Mouse (Mus musculus) intestine, embryonic 16.5 days (tissue): ENCODE measurements around the gene Adgrl3. TPM values are rescaled to one million over a fixed set of nuclear protein-coding genes. Genes with fewer than 3 reads are reported as not detected.

ENCODE experiments used
- ATAC-seq: fragments of 200-750 bp; cut with Nextera tagmentation; 2 replicates; pipeline ENCODE4 v1.8.0; 2017; ENCODE audit warnings: moderate TSS enrichment, moderate library complexity
- H3K27ac ChIP-seq: fragments of 300-500 bp; sonication (generic); 2 replicates; pipeline ENCODE4 v1.5.1; 2014; ENCODE audit warnings: mild to moderate bottlenecking, low read length
- H3K27me3 ChIP-seq: fragments of 300-500 bp; sonication (generic); replicated peaks from 2 replicates; pipeline ENCODE4 v1.6.1; 2014; ENCODE audit warnings: low read length, control low read depth, mixed read lengths; ENCODE audit not compliant: control insufficient read depth, insufficient read depth
- H3K36me3 ChIP-seq: fragments of 300-500 bp; sonication (generic); 2 replicates; pipeline ENCODE4 v1.6.1; 2014; ENCODE audit warnings: low read length, control low read depth; ENCODE audit not compliant: control insufficient read depth, insufficient read depth
- H3K4me1 ChIP-seq: fragments of 300-500 bp; sonication (generic); 2 replicates; pipeline ENCODE4 v1.6.1; 2014; ENCODE audit warnings: low read length, control low read depth, mixed read lengths; ENCODE audit not compliant: control insufficient read depth, insufficient read depth
- H3K4me2 ChIP-seq: fragments of 300-500 bp; sonication (generic); 2 replicates; pipeline ENCODE4 v1.6.1; 2014; ENCODE audit warnings: low read depth, low read length, control low read depth
- H3K4me3 ChIP-seq: fragments of 300-500 bp; sonication (generic); 2 replicates; pipeline ENCODE4 v1.5.1; 2014; ENCODE audit warnings: mild to moderate bottlenecking, low read length
- H3K9ac ChIP-seq: fragments of 300-500 bp; sonication (generic); 2 replicates; pipeline ENCODE4 v1.6.1; 2014; ENCODE audit warnings: low read depth, low read length
- H3K9me3 ChIP-seq: fragments of 300-500 bp; sonication (generic); 2 replicates; pipeline ENCODE4 v1.6.1; 2016; ENCODE audit warnings: low read length, control low read depth; ENCODE audit not compliant: control insufficient read depth
- WGBS: fragments of 180-500 bp; shearing (Covaris S2); extraction: QIAGEN DNeasy Blood & Tissue Kit; methylation state at CpG from one replicate; pipeline ENCODE4 v1.1.7; 2014; 5-methylcytosine and 5-hydroxymethylcytosine counted together
- polyA plus RNA-seq: library from polyadenylated mRNA; unstranded; fragments of >200 nt; fragmentation: Nextera tagmentation; extraction: Ambion mirVana; gene quantifications from 2 replicates; pipeline ENCODE4 v1.2.1, GENCODE M21; 2015

The Adgrl3 gene
- polyA plus RNA-seq, 1 experiment from 2014 or later: 6.8 TPM

DNA sequence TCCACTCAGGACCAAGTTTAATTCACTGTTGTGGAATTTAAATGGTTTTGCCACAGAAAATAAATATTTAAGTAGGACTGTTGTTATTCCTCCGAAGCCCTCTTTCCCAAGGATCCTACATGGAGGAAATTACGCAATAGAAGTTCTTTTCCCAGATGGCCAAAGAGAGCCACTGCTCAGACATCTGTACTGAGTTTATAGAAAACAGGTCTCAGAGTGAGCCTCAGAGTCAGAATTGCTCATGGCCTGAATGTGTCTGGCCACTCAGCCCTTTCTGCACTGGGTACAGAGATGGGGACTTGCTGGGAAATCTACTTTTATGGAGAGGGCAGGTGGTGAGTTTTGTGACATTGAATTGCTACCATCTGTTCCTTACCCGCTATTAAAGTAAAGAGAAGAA, 74.7 kb downstream of the Adgrl3 start:
- H3K27ac ChIP-seq: no peak overlapping the region
- ATAC-seq: peak; percentile 31; the same call in 1 of the 2 replicates
- H3K27me3 ChIP-seq: no peaks in the 10 kb centered on the region
- H3K4me2 ChIP-seq: no peak overlapping the region
- H3K9ac ChIP-seq: no peak overlapping the region
- H3K9me3 ChIP-seq: no peaks in the 10 kb centered on the region
- no peak overlapping the region for H3K4me3 ChIP-seq
- 63% methylated on average over 3 of the region's 3 CpGs for WGBS
- no peaks in the 10 kb centered on the region for H3K4me1 ChIP-seq
- H3K36me3 ChIP-seq: no peaks in the 10 kb centered on the region

DNA sequence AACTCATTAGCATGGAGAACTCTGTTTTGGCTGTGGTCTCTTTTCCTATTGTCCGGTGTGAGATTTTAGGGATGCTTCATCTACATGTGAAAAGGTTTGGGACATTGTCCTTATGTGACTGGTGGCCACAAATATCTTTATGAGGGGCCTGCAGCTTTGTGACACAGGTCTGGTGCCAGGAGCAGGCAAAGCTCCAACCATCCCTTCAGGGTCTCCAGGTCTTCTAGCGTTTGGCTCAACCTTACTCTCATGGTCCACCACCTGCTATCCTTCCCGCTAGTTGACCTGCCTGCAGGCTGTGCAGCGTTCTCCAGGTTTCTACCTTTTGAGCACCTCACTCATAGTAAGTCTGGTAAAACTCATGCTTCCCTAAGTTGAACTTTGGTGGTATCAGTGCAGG, 77.2 kb downstream of the Adgrl3 start:
- H3K4me2 ChIP-seq: no peak overlapping the region
- no peak overlapping the region for H3K4me3 ChIP-seq
- no peaks in the 10 kb centered on the region for H3K36me3 ChIP-seq
- no peaks in the 10 kb centered on the region for H3K9me3 ChIP-seq
- 95% methylated on average over 4 of the region's 4 CpGs for WGBS
- H3K27me3 ChIP-seq: no peaks in the 10 kb centered on the region
- no peak for ATAC-seq
- H3K4me1 ChIP-seq: no peaks in the 10 kb centered on the region
- no peak overlapping the region for H3K9ac ChIP-seq
- H3K27ac ChIP-seq: no peak overlapping the region

DNA sequence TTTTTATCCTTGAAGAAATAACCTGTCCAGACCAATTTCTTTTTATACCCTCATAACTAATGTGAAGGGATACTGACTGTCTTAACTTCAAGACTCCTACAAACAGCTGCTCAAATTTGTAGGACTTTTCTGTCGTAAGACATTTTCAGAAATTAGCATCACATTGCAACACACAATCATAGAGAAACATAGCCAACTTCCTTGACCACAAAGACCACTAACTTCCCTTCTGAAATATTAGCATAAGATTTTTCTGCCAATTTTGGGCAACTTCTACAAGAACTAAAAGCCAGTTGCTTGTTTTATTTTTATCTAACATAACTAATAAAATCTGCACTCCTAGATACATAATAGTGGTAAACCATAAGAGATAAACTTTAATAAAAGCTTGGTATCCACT, 87.5 kb downstream of the Adgrl3 start:
- 86% methylated on average over 1 of the region's 1 CpGs for WGBS
- no peak overlapping the region for H3K4me3 ChIP-seq
- H3K4me2 ChIP-seq: no peak overlapping the region

DNA sequence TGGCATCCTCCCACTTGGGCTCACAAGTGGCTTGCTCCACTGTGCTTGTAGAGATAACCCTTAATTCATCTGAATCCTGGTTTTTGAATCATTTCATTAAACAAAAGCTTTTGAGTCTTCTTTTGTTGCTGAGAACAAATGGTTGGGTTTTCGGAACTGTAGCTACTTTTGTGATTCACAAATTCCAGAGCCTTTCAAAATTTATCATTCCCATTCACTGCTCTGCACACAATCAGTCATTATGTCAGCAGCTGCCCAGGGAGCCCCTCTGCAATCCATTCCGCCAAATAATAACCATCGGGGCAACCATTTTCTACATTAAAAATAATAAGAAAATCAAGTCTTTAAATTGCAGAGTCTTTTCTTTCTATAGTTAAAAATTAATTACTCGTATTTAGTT, 104.5 kb downstream of the Adgrl3 start:
- Histone ChIP-seq H3K27me3 (no peaks in the 10 kb centered on the region), H3K27ac (no peak overlapping the region), H3K4me1 (no peaks in the 10 kb centered on the region), H3K9ac (no peak overlapping the region), H3K4me3 (no peak overlapping the region), H3K36me3 (no peaks in the 10 kb centered on the region), H3K9me3 (no peaks in the 10 kb centered on the region), H3K4me2 (no peak overlapping the region)
- WGBS: 78% methylated on average over 4 of the region's 4 CpGs
- no peak for ATAC-seq

More for the DNA sequence above, 87.5 kb downstream of the Adgrl3 start:
- Histone ChIP-seq H3K36me3 (no peaks in the 10 kb centered on the region), H3K27me3 (no peaks in the 10 kb centered on the region), H3K9ac (no peak overlapping the region), H3K4me1 (no peaks in the 10 kb centered on the region), H3K27ac (no peak overlapping the region), H3K9me3 (no peaks in the 10 kb centered on the region)
- ATAC-seq: no peak

DNA sequence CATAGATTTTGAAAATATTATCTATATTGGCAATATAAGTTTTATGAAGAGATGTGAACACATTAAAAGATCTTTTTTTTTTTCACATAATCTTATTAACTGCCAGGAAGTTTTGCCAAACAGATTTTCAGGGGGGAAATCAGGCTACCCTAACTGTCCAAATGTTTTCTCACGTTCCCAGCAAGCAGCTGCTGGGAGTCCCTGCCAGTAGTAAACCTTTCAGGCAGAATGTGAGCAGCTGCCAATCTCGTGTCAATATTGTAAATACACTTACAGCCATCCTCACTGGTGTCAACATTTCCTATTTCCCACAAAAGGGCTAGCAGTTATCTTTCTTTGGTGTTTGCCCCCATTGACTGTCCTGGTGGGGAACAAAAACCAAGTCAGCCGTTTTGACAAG, 107.7 kb downstream of the Adgrl3 start:
- Histone ChIP-seq H3K36me3 (no peaks in the 10 kb centered on the region), H3K4me1 (no peaks in the 10 kb centered on the region), H3K27ac (no peak overlapping the region), H3K9ac (no peak overlapping the region), H3K9me3 (no peaks in the 10 kb centered on the region), H3K27me3 (no peaks in the 10 kb centered on the region), H3K4me2 (no peak overlapping the region), H3K4me3 (no peak overlapping the region)
- 35% methylated on average over 3 of the region's 3 CpGs for WGBS
- no peak for ATAC-seq

DNA sequence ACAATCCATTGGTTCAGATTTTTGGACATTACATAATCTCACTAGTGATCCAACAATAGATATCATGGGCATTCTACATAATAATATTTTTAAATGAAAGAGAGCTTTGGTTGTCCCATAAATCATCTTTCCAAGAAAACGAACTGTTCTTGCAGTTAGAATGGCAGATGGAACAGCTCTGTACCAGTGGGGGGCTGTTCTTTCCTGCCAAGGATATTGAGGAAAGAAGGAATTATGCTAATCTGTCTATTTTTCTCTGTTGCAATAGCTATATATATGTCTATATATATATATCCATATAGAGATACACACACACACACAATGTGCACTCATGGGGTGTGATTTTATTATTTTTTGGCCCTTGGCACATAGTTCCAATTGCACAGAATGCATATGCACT, 116.5 kb downstream of the Adgrl3 start:
- Histone ChIP-seq H3K9ac (no peak overlapping the region), H3K27ac (no peak overlapping the region), H3K4me1 (no peaks in the 10 kb centered on the region), H3K27me3 (no peaks in the 10 kb centered on the region), H3K9me3 (no peaks in the 10 kb centered on the region), H3K4me2 (no peak overlapping the region), H3K36me3 (no peaks in the 10 kb centered on the region), H3K4me3 (no peak overlapping the region)
- no peak for ATAC-seq
- 71% methylated on average over 1 of the region's 1 CpGs for WGBS

DNA sequence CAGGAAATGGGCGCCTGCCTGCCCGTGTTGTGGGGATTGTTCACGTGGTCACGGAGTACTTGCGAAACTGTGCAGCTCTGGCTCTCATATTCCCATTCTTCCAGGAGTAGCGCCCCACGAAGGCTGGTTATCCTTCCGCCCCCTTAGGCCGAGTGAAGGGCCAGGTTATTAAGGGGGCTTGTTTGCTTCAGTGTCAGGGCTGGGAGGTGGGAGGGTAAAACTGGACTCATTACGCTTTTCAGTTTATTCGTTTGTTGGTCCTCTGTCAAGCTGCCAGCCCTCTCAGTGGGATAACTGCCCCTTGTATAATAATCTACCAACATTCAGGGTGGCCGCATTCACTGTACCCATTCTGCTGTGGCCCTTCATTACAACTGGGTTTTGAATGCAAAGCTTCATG, 135.9 kb downstream of the Adgrl3 start:
- Histone ChIP-seq H3K4me2 (no peak overlapping the region), H3K4me1 (no peaks in the 10 kb centered on the region), H3K27me3 (no peaks in the 10 kb centered on the region), H3K27ac (no peak overlapping the region), H3K4me3 (no peak overlapping the region), H3K9ac (no peak overlapping the region), H3K36me3 (no peaks in the 10 kb centered on the region), H3K9me3 (no peaks in the 10 kb centered on the region)
- ATAC-seq: no peak
- WGBS: 70% methylated on average over 12 of the region's 12 CpGs

DNA sequence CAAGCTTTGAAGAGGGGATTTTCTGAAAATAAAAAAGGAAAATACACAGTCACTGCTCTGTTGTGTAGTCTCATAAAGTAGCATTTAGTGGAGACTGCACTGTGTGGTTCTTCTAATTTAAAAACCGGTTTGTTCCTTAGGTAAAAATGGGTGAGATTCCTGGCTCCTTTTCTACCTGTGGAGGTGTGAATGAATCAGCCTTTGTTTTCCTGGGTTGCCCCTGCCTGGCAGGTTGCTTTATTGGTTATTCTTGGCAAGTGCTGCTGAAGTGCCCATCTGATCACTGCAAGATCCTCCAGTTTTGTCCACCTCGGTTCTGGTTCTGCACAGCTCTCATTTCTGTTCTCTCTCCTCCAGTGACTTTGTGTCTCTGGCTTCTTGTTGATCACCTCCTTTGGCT, 136.3 kb downstream of the Adgrl3 start:
- Histone ChIP-seq H3K27ac (no peak overlapping the region), H3K27me3 (no peaks in the 10 kb centered on the region), H3K4me3 (no peak overlapping the region), H3K9ac (no peak overlapping the region), H3K36me3 (no peaks in the 10 kb centered on the region), H3K4me2 (no peak overlapping the region), H3K4me1 (no peaks in the 10 kb centered on the region), H3K9me3 (no peaks in the 10 kb centered on the region)
- 49% methylated on average over 2 of the region's 2 CpGs for WGBS
- no peak for ATAC-seq

DNA sequence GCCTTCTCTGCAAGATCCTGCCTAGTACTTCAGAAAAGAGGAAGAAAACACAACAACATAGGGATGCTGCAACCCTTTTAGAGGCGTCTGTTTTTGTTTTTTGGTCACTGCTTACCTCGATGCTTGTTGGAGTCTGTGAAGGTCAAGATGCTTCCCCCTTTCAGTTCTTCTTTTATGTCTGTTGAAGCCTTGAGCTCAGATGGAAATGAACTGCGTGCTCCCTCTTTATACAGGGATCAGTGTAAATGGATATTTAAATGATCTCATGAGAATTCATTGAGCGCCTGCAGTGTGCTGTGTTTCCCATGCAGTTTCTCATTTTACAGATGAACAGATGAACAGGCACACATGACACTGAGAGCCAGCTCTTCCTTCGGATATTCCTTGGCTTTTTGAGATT, 136.9 kb downstream of the Adgrl3 start:
- 67% methylated on average over 5 of the region's 5 CpGs for whole genome bisulfite sequencing
- H3K36me3 ChIP-seq: no peaks in the 10 kb centered on the region
- no peaks in the 10 kb centered on the region for H3K9me3 ChIP-seq
- H3K27me3 ChIP-seq: no peaks in the 10 kb centered on the region
- no peak overlapping the region for H3K27ac ChIP-seq
- H3K9ac ChIP-seq: no peak overlapping the region
- H3K4me3 ChIP-seq: no peak overlapping the region
- ATAC-seq: no peak
- no peak overlapping the region for H3K4me2 ChIP-seq
- no peaks in the 10 kb centered on the region for H3K4me1 ChIP-seq

DNA sequence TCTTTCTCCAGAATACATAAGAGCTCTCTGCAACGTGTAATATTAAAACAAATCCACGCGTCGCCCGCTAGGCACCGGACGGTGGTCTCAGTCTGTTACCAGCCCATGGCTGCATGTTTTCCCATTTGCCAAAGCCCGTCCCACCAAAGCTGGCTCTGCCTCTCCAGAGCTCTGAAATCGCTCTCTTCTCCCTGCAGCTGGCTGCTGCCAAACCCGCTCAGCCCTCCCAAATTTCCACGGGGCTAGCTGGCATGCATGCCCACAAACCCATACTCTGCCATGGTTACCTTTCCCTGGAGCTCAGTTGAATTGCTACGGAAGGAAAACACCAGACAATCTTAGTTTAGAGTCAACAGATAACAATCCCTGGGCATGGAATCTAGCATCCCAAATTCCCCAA, 139.1 kb downstream of the Adgrl3 start:
- Histone ChIP-seq H3K9me3 (no peaks in the 10 kb centered on the region), H3K9ac (no peak overlapping the region), H3K36me3 (no peaks in the 10 kb centered on the region), H3K4me3 (no peak overlapping the region), H3K4me1 (no peaks in the 10 kb centered on the region), H3K4me2 (no peak overlapping the region), H3K27ac (no peak overlapping the region), H3K27me3 (no peaks in the 10 kb centered on the region)
- WGBS: 89% methylated on average over 12 of the region's 12 CpGs
- no peak for ATAC-seq
